Mouse (Mus musculus) midbrain, embryonic 10.5 days (tissue): Measurements from ENCODE around the gene Polr3gl. TPM values are rescaled to one million over a fixed set of nuclear protein-coding genes. Genes with fewer than 3 reads are reported as not detected.

Experiments
- DNase-seq: peaks from one replicate; pipeline ENCODE4 v3.0.0-alpha.2; 2017; ENCODE audit warnings: low spot score
- H3K27ac ChIP-seq: fragments of 300-500 bp; sonication (generic); replicated peaks from 2 replicates; pipeline ENCODE4 v1.5.1; 2016; ENCODE audit warnings: mild to moderate bottlenecking
- H3K27me3 ChIP-seq: fragments of 300-500 bp; sonication (generic); 2 replicates; pipeline ENCODE4 v1.6.1; 2016; ENCODE audit warnings: low read depth, mild to moderate bottlenecking; ENCODE audit not compliant: poor library complexity, severe bottlenecking
- H3K36me3 ChIP-seq: fragments of 300-500 bp; sonication (generic); 2 replicates; pipeline ENCODE4 v1.6.1; 2016; ENCODE audit warnings: mild to moderate bottlenecking, moderate library complexity
- H3K4me1 ChIP-seq: fragments of 300-500 bp; sonication (generic); 2 replicates; pipeline ENCODE4 v1.6.1; 2016
- H3K4me3 ChIP-seq: fragments of 300-500 bp; sonication (generic); 2 replicates; pipeline ENCODE4 v1.5.1; 2016; ENCODE audit warnings: mild to moderate bottlenecking, moderate library complexity
- H3K9me3 ChIP-seq: fragments of 300-500 bp; sonication (generic); replicated peaks from 2 replicates; pipeline ENCODE4 v1.6.1; 2016; ENCODE audit warnings: mild to moderate bottlenecking
- WGBS: fragments of 180-500 bp; shearing (Covaris S2); methylation state at CpG from one replicate; pipeline ENCODE4 v1.1.7; 2016; 5-methylcytosine and 5-hydroxymethylcytosine counted together
- polyA plus RNA-seq: library from polyadenylated mRNA; unstranded; fragments of >200 nt; fragmentation: Nextera tagmentation; extraction: Ambion mirVana; gene quantifications from 2 replicates; pipeline ENCODE4 v1.2.1, GENCODE M21; 2016

The Polr3gl gene
- polyA plus RNA-seq, 1 experiment from 2014 or later, result 25.2 TPM

DNA sequence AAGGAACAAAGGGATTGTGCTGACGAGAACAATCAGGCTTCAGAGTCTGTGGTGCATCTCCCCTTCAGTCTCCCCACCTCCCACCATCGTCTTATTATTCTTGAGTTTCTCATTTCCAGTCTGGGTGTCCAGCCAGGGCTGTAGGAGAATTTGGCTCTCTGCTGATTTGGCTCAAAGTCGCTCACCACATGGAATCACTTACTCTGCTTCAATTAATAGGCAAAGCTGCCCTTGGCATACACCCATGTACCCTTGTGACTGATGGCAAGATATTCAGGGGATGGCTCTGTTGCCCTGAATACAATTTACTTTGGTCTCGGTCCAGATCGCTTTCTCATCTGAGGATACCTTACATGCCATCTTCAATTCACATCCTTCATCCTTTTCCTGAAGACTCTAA is 9.3 kb upstream of the Polr3gl start:
- Histone ChIP-seq H3K36me3 (peaks cover 37% of the 10 kb centered on the region), H3K27me3 (peaks cover 19% of the 10 kb centered on the region), H3K9me3 (no peaks in the 10 kb centered on the region), H3K4me1 (peaks cover 64% of the 10 kb centered on the region), H3K4me3 (peak overlapping the region; percentile 89), H3K27ac (peak overlapping the region; percentile 97)
- DNase-seq, result no peak
- WGBS, result 54% methylated on average over 5 of the region's 5 CpGs

- 44% methylated on average over 5 of the region's 5 CpGs for WGBS
- no peak for DNase-seq
- peak overlapping the region; percentile 89 for H3K4me3 ChIP-seq
- H3K27me3 ChIP-seq, result peaks cover 19% of the 10 kb centered on the region
- peaks cover 70% of the 10 kb centered on the region for H3K4me1 ChIP-seq
- H3K27ac ChIP-seq, result peak overlapping the region; percentile 97
- H3K36me3 ChIP-seq, result peaks cover 35% of the 10 kb centered on the region
- H3K9me3 ChIP-seq, result no peaks in the 10 kb centered on the region
Measured at GRCm38 (mm10) chr3:96602704-96603084, 8.7 kb upstream of the Polr3gl start.

GRCm38 (mm10) chr3:96601941-96602703 is 8.1 kb upstream of the Polr3gl start:
- H3K9me3 ChIP-seq, result no peaks in the 10 kb centered on the region
- peak overlapping the region; percentile 97 for H3K27ac ChIP-seq
- H3K27me3 ChIP-seq, result peaks cover 25% of the 10 kb centered on the region
- 26% methylated on average over 10 of the region's 10 CpGs for WGBS
- peaks cover 76% of the 10 kb centered on the region for H3K4me1 ChIP-seq
- H3K36me3 ChIP-seq, result peaks cover 30% of the 10 kb centered on the region
- H3K4me3 ChIP-seq, result peak overlapping the region; percentile 89
- DNase-seq, result no peak

- peaks cover 24% of the 10 kb centered on the region for H3K36me3 ChIP-seq
- H3K27ac ChIP-seq, result peak overlapping the region; percentile 97
- H3K27me3 ChIP-seq, result peaks cover 33% of the 10 kb centered on the region
- 1% methylated on average over 35 of the region's 40 CpGs for WGBS
- peak overlapping the region; percentile 89 for H3K4me3 ChIP-seq
- DNase-seq, result peak; percentile 75
- peaks cover 84% of the 10 kb centered on the region for H3K4me1 ChIP-seq
- no peaks in the 10 kb centered on the region for H3K9me3 ChIP-seq
Measured at GRCm38 (mm10) chr3:96601251-96601787, 7.3 kb upstream of the Polr3gl start.

GRCm38 (mm10) chr3:96600639-96601250 is 6.8 kb upstream of the Polr3gl start, which contains the start of gene Lix1l:
Gene Lix1l, plus strand, starts transcription at chr3:96601149.
- Histone ChIP-seq H3K36me3 (peaks cover 20% of the 10 kb centered on the region), H3K9me3 (no peaks in the 10 kb centered on the region), H3K27me3 (peaks cover 39% of the 10 kb centered on the region), H3K4me3 (peak within 1 kb of the TSS; percentile 89), H3K4me1 (peaks cover 90% of the 10 kb centered on the region), H3K27ac (peak within 1 kb of the TSS; percentile 97)
- peak; percentile 96 for DNase-seq
- WGBS, result 1% methylated on average over 27 of the region's 27 CpGs

DNA sequence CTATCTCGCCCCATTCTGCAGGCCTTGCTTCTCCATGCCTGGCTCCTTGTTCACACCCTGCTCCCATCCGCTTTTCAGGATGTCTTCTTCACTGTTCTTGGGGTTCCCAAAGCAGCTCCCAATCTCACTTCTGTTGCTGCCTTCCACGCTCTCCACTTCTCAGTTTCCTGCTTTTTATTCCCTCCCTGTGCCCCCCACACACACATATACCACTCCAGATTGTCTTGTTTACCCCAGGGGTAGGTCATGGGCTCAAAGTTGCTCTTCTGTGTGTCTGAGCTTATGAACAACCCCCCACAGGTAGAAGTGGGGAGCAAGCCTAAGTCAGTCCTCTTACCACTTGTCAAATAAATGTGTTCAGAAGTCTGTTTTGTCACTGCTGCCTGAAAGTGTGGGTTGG is 5.4 kb upstream of the Polr3gl start:
- H3K9me3 ChIP-seq, result no peaks in the 10 kb centered on the region
- 59% methylated on average over 3 of the region's 3 CpGs for WGBS
- peak overlapping the region; percentile 66 for H3K4me3 ChIP-seq
- H3K27ac ChIP-seq, result no peak overlapping the region
- peaks cover 85% of the 10 kb centered on the region for H3K4me1 ChIP-seq
- peaks cover 12% of the 10 kb centered on the region for H3K36me3 ChIP-seq
- DNase-seq, result no peak
- H3K27me3 ChIP-seq, result peaks cover 51% of the 10 kb centered on the region

DNA sequence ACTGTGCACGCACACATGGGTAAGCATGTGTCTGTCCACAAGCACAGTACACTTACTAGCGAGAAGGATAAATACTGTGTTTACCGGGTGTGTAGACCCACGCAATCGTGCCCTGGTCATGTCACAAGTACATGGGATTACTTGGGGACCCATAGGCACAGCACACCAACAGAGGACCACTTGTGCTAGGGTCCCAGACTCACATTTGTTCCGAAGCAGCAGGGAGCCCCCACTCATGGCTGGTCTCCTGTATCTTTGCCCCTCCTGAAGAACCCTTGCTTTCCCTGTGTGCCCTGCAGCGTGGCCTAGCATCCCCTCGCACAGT is 5.0 kb upstream of the Polr3gl start:
- H3K27ac ChIP-seq, result peak overlapping the region; percentile 89
- H3K4me1 ChIP-seq, result peaks cover 85% of the 10 kb centered on the region
- H3K9me3 ChIP-seq, result no peaks in the 10 kb centered on the region
- WGBS, result 46% methylated on average over 8 of the region's 8 CpGs
- peak overlapping the region; percentile 66 for H3K4me3 ChIP-seq
- H3K27me3 ChIP-seq, result peaks cover 51% of the 10 kb centered on the region
- H3K36me3 ChIP-seq, result peaks cover 8% of the 10 kb centered on the region
- no peak for DNase-seq

DNA sequence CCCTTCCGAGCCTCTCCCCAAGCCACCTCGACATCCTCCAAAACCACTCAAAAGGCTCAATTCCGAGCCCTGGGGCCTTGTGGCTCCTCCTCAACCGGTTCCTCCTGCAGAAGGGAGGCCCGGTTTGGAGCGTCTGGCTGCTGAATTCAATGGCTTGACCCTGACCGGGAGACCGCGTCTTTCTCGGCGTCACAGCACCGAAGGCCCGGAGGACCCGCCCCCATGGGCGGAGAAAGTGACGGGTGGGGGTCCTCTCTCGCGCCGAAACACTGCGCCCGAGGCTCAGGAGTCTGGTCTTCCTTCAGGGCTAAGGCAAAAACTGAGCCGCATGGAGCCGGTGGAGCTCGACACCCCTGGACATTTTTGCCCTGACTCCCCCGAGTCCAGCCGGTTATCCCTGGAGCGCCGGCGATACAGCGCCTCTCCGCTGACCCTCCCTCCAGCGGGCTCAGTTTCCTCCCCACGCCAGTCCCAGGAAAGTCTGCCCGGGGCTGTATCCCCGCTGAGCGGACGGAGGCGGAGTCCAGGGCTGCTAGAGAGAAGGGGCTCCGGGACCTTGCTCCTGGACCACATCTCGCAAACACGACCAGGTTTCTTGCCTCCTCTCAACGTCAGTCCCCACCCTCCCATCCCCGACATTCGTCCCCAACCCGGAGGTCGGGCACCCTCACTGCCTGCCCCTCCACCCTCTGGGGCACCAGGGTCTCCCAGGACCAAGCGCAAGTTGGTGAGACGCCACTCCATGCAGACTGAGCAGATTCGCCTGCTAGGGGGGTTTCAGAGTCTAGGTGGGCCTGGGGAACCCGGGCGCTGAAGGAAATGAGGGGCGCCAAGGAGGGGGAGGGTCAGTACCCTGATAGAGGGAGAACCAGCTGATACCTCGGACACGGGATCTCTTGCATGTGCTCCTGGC is 4.4 kb upstream of the Polr3gl start:
- Histone ChIP-seq H3K4me1 (peaks cover 84% of the 10 kb centered on the region), H3K27ac (peak overlapping the region; percentile 89)
- WGBS, result under 1% methylated on average over 54 of the region's 54 CpGs

GRCm38 (mm10) chr3:96597435-96597891 is 3.5 kb upstream of the Polr3gl start:
- under 1% methylated on average over 40 of the region's 40 CpGs for WGBS
- peak; percentile 69 for DNase-seq
- peak overlapping the region; percentile 89 for H3K27ac ChIP-seq
- peaks cover 84% of the 10 kb centered on the region for H3K4me1 ChIP-seq
- peak overlapping the region; percentile 66 for H3K4me3 ChIP-seq
- H3K36me3 ChIP-seq, result no peaks in the 10 kb centered on the region
- H3K27me3 ChIP-seq, result peaks cover 51% of the 10 kb centered on the region
- H3K9me3 ChIP-seq, result no peaks in the 10 kb centered on the region

More for the DNA sequence above, 4.4 kb upstream of the Polr3gl start:
- DNase-seq, result peak; percentile 85
- Histone ChIP-seq H3K9me3 (no peaks in the 10 kb centered on the region), H3K36me3 (0 out of 2 replicates have a peak, but pooled peaks cover 2% of the 10 kb centered on the region), H3K27me3 (peaks cover 51% of the 10 kb centered on the region), H3K4me3 (peak overlapping the region; percentile 66)

- Histone ChIP-seq H3K9me3 (no peaks in the 10 kb centered on the region), H3K36me3 (no peaks in the 10 kb centered on the region), H3K27me3 (peaks cover 51% of the 10 kb centered on the region), H3K4me1 (peaks cover 78% of the 10 kb centered on the region), H3K4me3 (peak overlapping the region; percentile 66), H3K27ac (peak overlapping the region; percentile 89)
- 2% methylated on average over 11 of the region's 12 CpGs for WGBS
- no peak for DNase-seq
Measured at GRCm38 (mm10) chr3:96596855-96597254, 2.9 kb upstream of the Polr3gl start.

DNA sequence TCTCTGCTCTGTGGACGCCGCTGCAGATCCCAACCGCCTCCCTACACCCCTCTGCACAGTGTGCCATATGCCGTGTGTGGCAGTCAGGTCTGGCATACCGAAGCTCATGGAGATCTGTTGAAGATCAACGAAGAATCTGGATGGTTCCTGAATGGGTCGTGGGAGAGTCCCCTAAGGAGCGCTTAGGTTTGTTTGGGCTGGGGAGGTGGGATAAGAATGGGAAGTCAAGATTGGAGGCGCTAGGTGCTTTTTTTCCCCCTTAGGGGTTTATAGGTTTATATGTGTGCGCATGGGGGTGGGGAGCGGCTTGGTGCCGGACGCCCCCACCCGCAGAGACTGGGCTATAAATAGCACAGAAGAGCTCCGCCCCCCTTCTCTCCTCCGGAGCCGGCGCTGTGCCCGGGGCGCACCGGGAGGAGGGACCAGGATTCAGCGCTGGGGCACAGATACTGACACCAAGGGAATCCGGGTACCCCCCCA is 2.3 kb upstream of the Polr3gl start, which contains the start of gene Ankrd34a:
Gene Ankrd34a (plus strand): TSS at position 409 of the 480 bp plus-strand sequence.
- no peaks in the 10 kb centered on the region for H3K36me3 ChIP-seq
- peak within 1 kb of the TSS; percentile 66 for H3K4me3 ChIP-seq
- no peaks in the 10 kb centered on the region for H3K9me3 ChIP-seq
- under 1% methylated on average over 23 of the region's 23 CpGs for WGBS
- peak within 1 kb of the TSS; percentile 89 for H3K27ac ChIP-seq
- DNase-seq, result peak; percentile 30
- H3K4me1 ChIP-seq, result peaks cover 72% of the 10 kb centered on the region
- H3K27me3 ChIP-seq, result peaks cover 51% of the 10 kb centered on the region

DNA sequence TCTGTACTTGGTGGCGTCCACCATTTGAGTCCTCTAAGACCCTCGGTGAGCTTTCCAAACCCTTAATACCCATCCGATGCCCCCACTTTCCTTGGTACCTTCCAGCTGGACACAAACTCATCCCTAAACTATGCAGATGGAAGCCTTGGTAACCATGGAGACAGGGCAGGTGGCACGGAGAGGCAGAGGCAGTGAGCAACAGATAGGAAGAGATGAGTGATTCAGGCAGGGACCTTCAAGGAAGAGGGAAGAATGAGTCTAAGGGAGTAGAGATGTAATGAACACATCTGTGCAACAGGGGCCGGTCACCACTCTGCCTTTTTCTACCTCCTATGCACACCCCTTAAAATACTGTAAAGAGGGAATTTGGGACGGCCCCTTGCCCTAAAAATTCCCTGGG is 1.7 kb upstream of the Polr3gl start:
- WGBS, result 32% methylated on average over 6 of the region's 6 CpGs
- Histone ChIP-seq H3K4me3 (peak overlapping the region; percentile 66), H3K4me1 (peaks cover 67% of the 10 kb centered on the region), H3K27ac (no peak overlapping the region), H3K36me3 (no peaks in the 10 kb centered on the region), H3K9me3 (no peaks in the 10 kb centered on the region), H3K27me3 (peaks cover 51% of the 10 kb centered on the region)
- no peak for DNase-seq
